Mouse (Mus musculus): ENCODE measurements around the gene Tdrkh. TPM values are rescaled to one million over a fixed set of nuclear protein-coding genes. Genes with fewer than 3 reads are reported as not detected.
A peak's percentile ranks its signal among the peaks of the same experiment; 100 is the strongest.

Gene Tdrkh
- polyA plus RNA-seq, 1 experiment from 2014 or later: 12.5 TPM

GRCm38 (mm10) chr3:94436420-94436819 lies 23.3 kb downstream of the Tdrkh start:
- WGBS: 81% methylated on average over 9 of the region's 9 CpGs
- no peaks in the 10 kb centered on the region for H3K36me3 ChIP-seq (ENCODE audit: control insufficient read depth, insufficient read depth, low read length)
- no peak overlapping the region for H3K27ac ChIP-seq (ENCODE audit: low read length)
- no peak overlapping the region for H3K4me2 ChIP-seq (ENCODE audit: low read depth, low read length)
- H3K9ac ChIP-seq (ENCODE audit: low read length): no peak overlapping the region
- no peak overlapping the region for H3K4me3 ChIP-seq (ENCODE audit: low read length)
- no peak for ATAC-seq (ENCODE audit: low read depth)
- H3K9me3 ChIP-seq (ENCODE audit: control insufficient read depth, low read length): no peaks in the 10 kb centered on the region
- no peaks in the 10 kb centered on the region for H3K4me1 ChIP-seq (replicated peaks; ENCODE audit: control insufficient read depth, insufficient read depth, low read length)
- no peaks in the 10 kb centered on the region for H3K27me3 ChIP-seq (ENCODE audit: control insufficient read depth, insufficient read depth, low read depth, low read length)

- Histone ChIP-seq H3K4me1 (replicated peaks; ENCODE audit: control insufficient read depth, insufficient read depth, low read length) (peaks cover 6% of the 10 kb centered on the region), H3K27me3 (ENCODE audit: control insufficient read depth, insufficient read depth, low read depth, low read length) (no peaks in the 10 kb centered on the region), H3K9ac (ENCODE audit: low read length) (no peak overlapping the region), H3K36me3 (ENCODE audit: control insufficient read depth, insufficient read depth, low read length) (peaks cover 12% of the 10 kb centered on the region), H3K27ac (ENCODE audit: low read length) (no peak overlapping the region), H3K4me3 (ENCODE audit: low read length) (no peak overlapping the region), H3K9me3 (ENCODE audit: control insufficient read depth, low read length) (no peaks in the 10 kb centered on the region), H3K4me2 (ENCODE audit: low read depth, low read length) (no peak overlapping the region)
- 36% methylated on average over 3 of the region's 3 CpGs for WGBS
- no peak for ATAC-seq (ENCODE audit: low read depth)
Observed at GRCm38 (mm10) chr3:94441182-94441581, 28.1 kb downstream of the Tdrkh start.

DNA sequence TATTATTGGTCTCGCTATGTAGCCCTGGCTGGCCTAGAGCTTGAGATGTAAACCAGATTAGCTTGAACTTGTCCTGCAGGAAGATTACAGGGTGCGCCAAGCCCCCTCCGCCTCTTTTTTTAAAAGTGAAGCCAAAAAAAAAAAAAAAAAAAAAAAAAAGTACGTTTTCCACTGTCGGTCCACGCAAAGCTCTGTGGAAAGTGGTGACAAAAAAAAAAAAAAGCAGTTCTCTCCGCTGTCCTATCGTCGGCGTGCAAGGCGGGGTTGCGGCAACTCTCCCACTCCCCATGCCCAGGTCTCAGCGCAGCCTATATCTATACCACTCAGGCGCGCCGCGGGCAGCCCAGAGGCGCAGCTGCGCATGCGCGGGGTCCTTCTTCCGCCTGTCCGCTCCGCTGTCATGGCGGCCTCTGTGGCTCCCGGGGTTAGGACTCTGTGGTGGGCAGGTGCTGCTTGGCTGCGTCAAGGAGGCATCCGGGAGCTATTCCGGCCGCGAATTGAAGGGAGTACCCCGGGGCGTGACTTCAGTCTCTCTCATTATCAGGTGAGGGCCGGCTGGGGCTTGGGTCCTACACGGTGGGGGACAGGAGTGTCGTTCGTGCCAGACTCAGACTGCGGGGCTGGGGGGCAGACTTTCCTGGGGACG lies 30.0 kb downstream of the Tdrkh start, which contains the start of gene Mrpl9:
Gene Mrpl9 (plus strand): TSS at position 368 of the 646 bp plus-strand sequence.
- Histone ChIP-seq H3K36me3 (ENCODE audit: control insufficient read depth, insufficient read depth, low read length) (peaks cover 29% of the 10 kb centered on the region), H3K4me1 (replicated peaks; ENCODE audit: control insufficient read depth, insufficient read depth, low read length) (peaks cover 6% of the 10 kb centered on the region), H3K9me3 (ENCODE audit: control insufficient read depth, low read length) (no peaks in the 10 kb centered on the region), H3K4me3 (ENCODE audit: low read length) (peak within 1 kb of the TSS; percentile 98), H3K9ac (ENCODE audit: low read length) (peak within 1 kb of the TSS; percentile 96), H3K27me3 (ENCODE audit: control insufficient read depth, insufficient read depth, low read depth, low read length) (no peaks in the 10 kb centered on the region), H3K27ac (ENCODE audit: low read length) (peak within 1 kb of the TSS; percentile 69), H3K4me2 (ENCODE audit: low read depth, low read length) (peak within 1 kb of the TSS; percentile 85)
- ATAC-seq (ENCODE audit: low read depth): peak; percentile 99
- 0% methylated on average over 38 of the region's 39 CpGs for WGBS

- no peak for ATAC-seq (ENCODE audit: low read depth)
- under 1% methylated on average over 23 of the region's 24 CpGs for WGBS
- peak within 1 kb of the TSS; percentile 85 for H3K4me2 ChIP-seq (ENCODE audit: low read depth, low read length)
- H3K9me3 ChIP-seq (ENCODE audit: control insufficient read depth, low read length): no peaks in the 10 kb centered on the region
- H3K9ac ChIP-seq (ENCODE audit: low read length): peak within 1 kb of the TSS; percentile 96
- peaks cover 34% of the 10 kb centered on the region for H3K36me3 ChIP-seq (ENCODE audit: control insufficient read depth, insufficient read depth, low read length)
- H3K27me3 ChIP-seq (ENCODE audit: control insufficient read depth, insufficient read depth, low read depth, low read length): no peaks in the 10 kb centered on the region
- peak within 1 kb of the TSS; percentile 69 for H3K27ac ChIP-seq (ENCODE audit: low read length)
- peak within 1 kb of the TSS; percentile 98 for H3K4me3 ChIP-seq (ENCODE audit: low read length)
- H3K4me1 ChIP-seq (replicated peaks; ENCODE audit: control insufficient read depth, insufficient read depth, low read length): peaks cover 6% of the 10 kb centered on the region
Observed at GRCm38 (mm10) chr3:94443597-94443964, 30.5 kb downstream of the Tdrkh start, which contains the start of gene Oaz3. Oaz3 (minus strand) TSS chr3:94443915.

DNA sequence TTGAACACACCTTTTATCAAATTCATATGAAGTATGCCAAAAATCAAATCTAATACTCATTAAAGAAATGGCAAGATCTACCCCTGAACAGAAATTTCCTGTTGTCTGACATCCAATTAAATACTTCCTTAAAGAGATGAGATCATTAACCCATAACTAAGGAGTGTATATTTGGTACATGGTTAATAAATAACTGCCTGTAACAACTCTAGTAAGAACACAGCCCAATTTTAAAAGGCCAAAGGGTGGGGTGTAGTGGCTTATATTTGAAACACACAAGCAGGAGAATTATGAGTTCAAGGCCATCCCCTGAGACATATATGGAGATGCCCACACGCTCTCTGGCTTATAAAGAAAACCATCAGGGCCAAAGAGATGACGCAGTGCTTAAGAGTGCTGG lies 36.3 kb downstream of the Tdrkh start:
- ATAC-seq (ENCODE audit: low read depth): no peak
- no peaks in the 10 kb centered on the region for H3K27me3 ChIP-seq (ENCODE audit: control insufficient read depth, insufficient read depth, low read depth, low read length)
- H3K9me3 ChIP-seq (ENCODE audit: control insufficient read depth, low read length): no peaks in the 10 kb centered on the region
- H3K4me1 ChIP-seq (replicated peaks; ENCODE audit: control insufficient read depth, insufficient read depth, low read length): peaks cover 1% of the 10 kb centered on the region; the same call in 1 of the 2 replicates
- H3K36me3 ChIP-seq (ENCODE audit: control insufficient read depth, insufficient read depth, low read length): peaks cover 43% of the 10 kb centered on the region
- no peak overlapping the region for H3K4me3 ChIP-seq (ENCODE audit: low read length)
- WGBS: 93% methylated on average over 2 of the region's 2 CpGs
- no peak overlapping the region for H3K4me2 ChIP-seq (ENCODE audit: low read depth, low read length)
- no peak overlapping the region for H3K27ac ChIP-seq (ENCODE audit: low read length)
- no peak overlapping the region for H3K9ac ChIP-seq (ENCODE audit: low read length)

DNA sequence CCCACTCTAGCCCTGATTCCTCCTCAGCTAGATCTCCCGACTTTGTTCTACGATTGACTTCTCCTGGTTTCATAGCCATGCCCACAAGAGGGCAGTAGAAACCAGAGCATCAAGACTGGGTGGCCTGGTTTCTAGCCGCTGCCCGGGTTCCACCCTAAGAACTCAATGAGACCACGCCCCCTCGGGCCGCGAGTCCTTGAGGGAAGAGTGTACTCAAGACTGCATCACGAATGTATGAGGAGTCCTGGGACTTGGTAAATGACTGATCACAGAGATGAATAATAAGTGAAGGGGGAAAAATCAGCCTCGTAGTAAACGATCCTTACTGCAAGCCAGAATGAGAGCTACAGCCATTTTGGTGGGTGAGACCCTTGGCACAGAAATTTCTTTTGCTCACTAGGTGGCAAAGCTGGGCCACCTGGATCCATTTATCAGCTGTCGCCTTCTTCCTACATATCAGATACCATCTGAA lies 43.5 kb downstream of the Tdrkh start:
- no peak overlapping the region for H3K27ac ChIP-seq (ENCODE audit: low read length)
- no peak overlapping the region; the same call in 1 of the 2 replicates for H3K9ac ChIP-seq (ENCODE audit: low read length)
- 0 out of 2 replicates have a peak, but pooled peaks cover 2% of the 10 kb centered on the region for H3K4me1 ChIP-seq (replicated peaks; ENCODE audit: control insufficient read depth, insufficient read depth, low read length)
- peak overlapping the region; percentile 38 for H3K4me3 ChIP-seq (ENCODE audit: low read length)
- ATAC-seq (ENCODE audit: low read depth): peak; percentile 91
- peak overlapping the region; percentile 53 for H3K4me2 ChIP-seq (ENCODE audit: low read depth, low read length)
- H3K9me3 ChIP-seq (ENCODE audit: control insufficient read depth, low read length): peaks cover 3% of the 10 kb centered on the region; the same call in 1 of the 2 replicates
- no peaks in the 10 kb centered on the region for H3K27me3 ChIP-seq (ENCODE audit: control insufficient read depth, insufficient read depth, low read depth, low read length)
- no peaks in the 10 kb centered on the region for H3K36me3 ChIP-seq (ENCODE audit: control insufficient read depth, insufficient read depth, low read length)
- WGBS: under 1% methylated on average over 12 of the region's 12 CpGs

DNA sequence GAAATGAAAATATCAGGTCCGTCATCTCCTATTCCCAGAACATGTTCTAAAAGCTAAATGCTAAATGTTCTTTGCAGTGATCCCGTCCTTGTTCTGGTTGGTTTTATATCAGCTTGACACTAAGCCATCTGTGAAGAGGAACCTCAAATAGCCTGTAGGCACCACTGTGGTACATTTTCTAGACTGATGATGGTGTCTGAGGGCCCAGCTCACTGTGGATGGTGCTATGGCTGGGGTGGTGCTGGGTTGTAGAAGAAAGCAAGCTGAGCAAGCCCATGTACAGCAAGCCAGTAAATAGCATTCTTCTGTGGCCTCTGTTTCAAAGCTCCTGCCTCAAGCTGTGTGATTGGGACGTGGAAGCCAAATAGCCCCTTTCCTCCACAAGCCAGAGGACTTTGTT lies 44.0 kb downstream of the Tdrkh start:
- H3K9ac ChIP-seq (ENCODE audit: low read length): no peak overlapping the region
- no peak overlapping the region for H3K4me3 ChIP-seq (ENCODE audit: low read length)
- no peaks in the 10 kb centered on the region for H3K36me3 ChIP-seq (ENCODE audit: control insufficient read depth, insufficient read depth, low read length)
- H3K27ac ChIP-seq (ENCODE audit: low read length): no peak overlapping the region
- no peaks in the 10 kb centered on the region for H3K27me3 ChIP-seq (ENCODE audit: control insufficient read depth, insufficient read depth, low read depth, low read length)
- H3K4me2 ChIP-seq (ENCODE audit: low read depth, low read length): peak overlapping the region; percentile 53; the same call in 1 of the 2 replicates
- no peak for ATAC-seq (ENCODE audit: low read depth)
- H3K4me1 ChIP-seq (replicated peaks; ENCODE audit: control insufficient read depth, insufficient read depth, low read length): 0 out of 2 replicates have a peak, but pooled peaks cover 2% of the 10 kb centered on the region
- H3K9me3 ChIP-seq (ENCODE audit: control insufficient read depth, low read length): peaks cover 3% of the 10 kb centered on the region; the same call in 1 of the 2 replicates
- 70% methylated on average over 3 of the region's 3 CpGs for WGBS

GRCm38 (mm10) chr3:94459834-94460233 lies 46.8 kb downstream of the Tdrkh start:
- Histone ChIP-seq H3K4me1 (replicated peaks; ENCODE audit: control insufficient read depth, insufficient read depth, low read length) (peaks cover 2% of the 10 kb centered on the region; the same call in 1 of the 2 replicates), H3K4me3 (ENCODE audit: low read length) (no peak overlapping the region), H3K9me3 (ENCODE audit: control insufficient read depth, low read length) (peaks cover 3% of the 10 kb centered on the region; the same call in 1 of the 2 replicates), H3K4me2 (ENCODE audit: low read depth, low read length) (no peak overlapping the region), H3K27ac (ENCODE audit: low read length) (no peak overlapping the region), H3K9ac (ENCODE audit: low read length) (no peak overlapping the region), H3K27me3 (ENCODE audit: control insufficient read depth, insufficient read depth, low read depth, low read length) (no peaks in the 10 kb centered on the region), H3K36me3 (ENCODE audit: control insufficient read depth, insufficient read depth, low read length) (no peaks in the 10 kb centered on the region)
- no peak for ATAC-seq (ENCODE audit: low read depth)
- 82% methylated on average over 2 of the region's 2 CpGs for WGBS

GRCm38 (mm10) chr3:94463926-94464578 lies 51.0 kb downstream of the Tdrkh start:
- H3K27me3 ChIP-seq (ENCODE audit: control insufficient read depth, insufficient read depth, low read depth, low read length): no peaks in the 10 kb centered on the region
- no peaks in the 10 kb centered on the region for H3K36me3 ChIP-seq (ENCODE audit: control insufficient read depth, insufficient read depth, low read length)
- no peak overlapping the region for H3K9ac ChIP-seq (ENCODE audit: low read length)
- H3K4me2 ChIP-seq (ENCODE audit: low read depth, low read length): no peak overlapping the region
- 0 out of 2 replicates have a peak, but pooled peaks have one; percentile 41 for ATAC-seq (ENCODE audit: low read depth)
- no peak overlapping the region for H3K27ac ChIP-seq (ENCODE audit: low read length)
- H3K4me1 ChIP-seq (replicated peaks; ENCODE audit: control insufficient read depth, insufficient read depth, low read length): no peaks in the 10 kb centered on the region; the same call in 1 of the 2 replicates
- WGBS: 49% methylated on average over 11 of the region's 11 CpGs
- no peaks in the 10 kb centered on the region; the same call in 1 of the 2 replicates for H3K9me3 ChIP-seq (ENCODE audit: control insufficient read depth, low read length)
- H3K4me3 ChIP-seq (ENCODE audit: low read length): no peak overlapping the region
